Mouse (Mus musculus) kidney, postnatal 0 days (tissue): ENCODE results near the gene Sowaha. TPM values are rescaled to one million over a fixed set of nuclear protein-coding genes. Genes with fewer than 3 reads are reported as not detected.

ENCODE experiments used
- ATAC-seq: fragments of 200-750 bp; cut with Nextera tagmentation; replicated peaks from 2 replicates; pipeline ENCODE4 v1.8.0; 2017; ENCODE audit warnings: low read depth, moderate number of reproducible peaks, moderate TSS enrichment, moderate library complexity; ENCODE audit not compliant: low FRiP score
- DNase-seq: peaks from one replicate; pipeline ENCODE4 v3.0.0-alpha.2; 2016; ENCODE audit warnings: low spot score
- H3K27ac ChIP-seq: fragments of 300-500 bp; sonication (generic); 2 replicates; pipeline ENCODE4 v1.5.1; 2014; ENCODE audit warnings: mild to moderate bottlenecking
- H3K27me3 ChIP-seq: fragments of 300-500 bp; sonication (generic); 2 replicates; pipeline ENCODE4 v1.6.1; 2014; ENCODE audit warnings: low read length, mixed read lengths; ENCODE audit not compliant: insufficient read depth
- H3K36me3 ChIP-seq: fragments of 300-500 bp; sonication (generic); 2 replicates; pipeline ENCODE4 v1.6.1; 2014; ENCODE audit warnings: low read length, mixed read lengths; ENCODE audit not compliant: insufficient read depth
- H3K4me1 ChIP-seq: fragments of 300-500 bp; sonication (generic); replicated peaks from 2 replicates; pipeline ENCODE4 v1.6.1; 2014; ENCODE audit warnings: antibody characterized with exemption, low read length, mixed read lengths; ENCODE audit not compliant: insufficient read depth
- H3K4me2 ChIP-seq: fragments of 300-500 bp; sonication (generic); 2 replicates; pipeline ENCODE4 v1.6.1; 2014; ENCODE audit warnings: mild to moderate bottlenecking, low read length, moderate library complexity, mixed read lengths
- H3K4me3 ChIP-seq: fragments of 300-500 bp; sonication (generic); replicated peaks from 2 replicates; pipeline ENCODE4 v1.5.1; 2014; ENCODE audit warnings: low read depth, low read length
- H3K9ac ChIP-seq: fragments of 300-500 bp; sonication (generic); 2 replicates; pipeline ENCODE4 v1.6.1; 2014; ENCODE audit warnings: low read depth, low read length
- H3K9me3 ChIP-seq: fragments of 300-500 bp; sonication (generic); replicated peaks from 2 replicates; pipeline ENCODE4 v1.6.1; 2016; ENCODE audit warnings: low read length, inconsistent platforms, mixed read lengths
- CTCF ChIP-seq: IDR thresholded peaks from 2 replicates; pipeline ENCODE4 v1.5.1; 2016; ENCODE audit warnings: antibody characterized with exemption, low read depth, mild to moderate bottlenecking, moderate library complexity
- WGBS: fragments of 180-500 bp; shearing (Covaris S2); extraction: QIAGEN DNeasy Blood & Tissue Kit; methylation state at CpG from one replicate; pipeline ENCODE4 v1.1.7; 2014; 5-methylcytosine and 5-hydroxymethylcytosine counted together
- polyA plus RNA-seq: library from polyadenylated mRNA; unstranded; fragments of >200 nt; fragmentation: Nextera tagmentation; extraction: Ambion mirVana; gene quantifications from 2 replicates; pipeline ENCODE4 v1.2.1, GENCODE M21; 2015

The Sowaha gene
- polyA plus RNA-seq, 1 experiment from 2014 or later, result 0.39 TPM

DNA sequence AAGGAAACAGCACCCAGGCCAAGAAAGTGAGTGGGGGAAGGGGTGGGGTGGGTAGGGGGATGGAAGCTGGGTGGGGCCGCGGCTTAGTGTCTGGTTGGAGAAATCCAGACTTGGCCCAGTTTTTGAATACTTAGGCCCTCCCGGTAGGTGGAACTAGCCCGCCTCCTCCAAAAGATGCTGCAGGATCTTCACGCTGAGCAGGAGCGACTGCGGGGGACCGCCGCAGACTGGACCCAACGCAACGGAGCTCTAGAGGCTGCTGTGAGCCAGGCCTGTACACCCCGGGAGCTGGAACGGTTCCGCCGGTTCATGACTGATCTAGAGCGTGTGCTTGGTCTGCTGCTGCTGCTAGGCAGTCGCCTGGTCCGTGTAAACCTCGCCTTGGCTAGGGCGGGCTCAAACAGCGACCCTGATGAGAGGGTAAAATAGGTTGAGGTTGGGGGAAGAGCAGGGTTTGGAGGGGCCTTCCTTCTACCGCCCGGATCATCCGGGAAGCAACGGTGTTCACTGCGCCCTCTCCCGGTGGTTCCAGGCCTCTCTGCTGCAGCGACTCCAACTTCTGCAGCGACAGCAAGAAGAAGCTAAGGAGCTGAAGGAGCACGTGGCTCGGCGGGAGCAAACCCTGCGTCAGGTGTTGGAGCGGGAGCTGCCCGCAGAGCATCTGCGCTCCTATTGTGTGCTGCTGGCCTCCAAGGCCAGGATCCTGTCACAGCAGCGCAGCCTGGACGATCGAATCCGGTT lies 13.7 kb downstream of the Sowaha start:
- Histone ChIP-seq H3K36me3 (no peaks in the 10 kb centered on the region), H3K27ac (no peak overlapping the region), H3K4me2 (peak overlapping the region; percentile 54), H3K4me1 (peaks cover 10% of the 10 kb centered on the region), H3K4me3 (peak overlapping the region; percentile 28), H3K9ac (peak overlapping the region; percentile 48), H3K9me3 (no peaks in the 10 kb centered on the region), H3K27me3 (peaks cover 30% of the 10 kb centered on the region)
- TF ChIP-seq CTCF, result peak; percentile 80
- ATAC-seq (peak; percentile 41; the same call in 1 of the 2 replicates), DNase-seq (peak; percentile 87)
- 7% methylated on average over 40 of the region's 40 CpGs for WGBS

DNA sequence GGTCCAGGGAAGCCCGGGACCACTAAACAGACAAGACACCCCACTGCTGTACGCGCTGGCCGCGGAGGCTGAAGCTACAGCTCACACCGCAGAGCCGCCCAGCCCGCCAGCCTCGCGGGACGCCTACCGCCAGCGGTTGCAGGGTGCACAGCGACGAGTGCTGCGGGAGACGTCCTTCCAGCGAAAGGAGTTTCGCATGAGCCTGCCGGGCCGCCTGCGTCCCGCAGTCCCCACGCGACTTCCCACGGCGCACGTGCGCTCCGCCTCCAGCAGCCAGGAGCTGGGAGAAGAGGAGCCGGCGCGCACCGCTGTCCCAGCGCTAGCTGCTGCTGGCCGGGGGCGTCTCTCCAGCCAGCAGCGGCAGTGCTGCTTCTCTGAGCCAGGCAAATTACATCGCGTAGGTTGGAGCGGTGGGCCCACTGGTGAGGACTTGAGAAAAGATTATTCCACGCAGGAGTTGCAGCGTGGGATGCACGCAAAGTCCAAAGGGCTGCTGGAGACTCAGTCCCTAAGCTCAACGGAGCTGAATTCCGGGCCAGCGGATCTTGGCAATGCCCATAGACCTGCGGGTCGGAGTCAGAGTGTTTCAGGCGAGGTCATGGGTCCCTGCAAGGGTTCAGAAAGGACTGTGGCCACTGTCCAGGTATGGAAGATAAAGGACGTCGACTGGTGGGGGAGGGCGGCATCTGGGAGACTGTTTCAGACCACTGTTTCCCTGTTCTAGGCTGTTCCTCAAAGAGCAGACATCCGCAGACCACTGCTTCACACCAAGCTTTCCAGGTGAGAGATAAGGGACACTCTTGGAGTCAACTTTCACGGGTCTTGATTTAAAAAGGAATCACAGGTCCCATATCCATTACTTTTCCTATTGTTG lies 16.3 kb downstream of the Sowaha start:
- 7% methylated on average over 55 of the region's 55 CpGs for WGBS
- ATAC-seq (no peak), DNase-seq (no peak)
- no peak overlapping the region for H3K27ac ChIP-seq
- peaks cover 10% of the 10 kb centered on the region for H3K4me1 ChIP-seq
- H3K9ac ChIP-seq, result 0 out of 2 replicates have a peak overlapping the region, but pooled peaks have one; percentile 37
- H3K4me2 ChIP-seq, result peak overlapping the region; percentile 74
- no peak for TF ChIP-seq CTCF
- H3K9me3 ChIP-seq, result no peaks in the 10 kb centered on the region
- peak overlapping the region; percentile 39 for H3K4me3 ChIP-seq
- peaks cover 24% of the 10 kb centered on the region for H3K27me3 ChIP-seq
- H3K36me3 ChIP-seq, result no peaks in the 10 kb centered on the region

- Histone ChIP-seq H3K9ac (no peak overlapping the region), H3K27ac (no peak overlapping the region), H3K36me3 (no peaks in the 10 kb centered on the region), H3K4me2 (no peak overlapping the region), H3K27me3 (peaks cover 24% of the 10 kb centered on the region), H3K4me3 (no peak overlapping the region), H3K4me1 (peaks cover 10% of the 10 kb centered on the region), H3K9me3 (no peaks in the 10 kb centered on the region)
- ATAC-seq (no peak), DNase-seq (no peak)
- WGBS, result 31% methylated on average over 5 of the region's 5 CpGs
- TF ChIP-seq CTCF, result no peak
Observed at GRCm38 (mm10) chr11:53461727-53462126, 18.3 kb downstream of the Sowaha start.

GRCm38 (mm10) chr11:53460192-53460591 lies 19.9 kb downstream of the Sowaha start:
- H3K9ac ChIP-seq, result no peak overlapping the region
- H3K4me1 ChIP-seq, result peaks cover 10% of the 10 kb centered on the region
- no peaks in the 10 kb centered on the region for H3K36me3 ChIP-seq
- peaks cover 22% of the 10 kb centered on the region for H3K27me3 ChIP-seq
- H3K4me2 ChIP-seq, result no peak overlapping the region
- TF ChIP-seq CTCF, result no peak
- H3K27ac ChIP-seq, result no peak overlapping the region
- no peak for ATAC-seq
- no peak for DNase-seq
- H3K4me3 ChIP-seq, result no peak overlapping the region
- WGBS, result 93% methylated on average over 3 of the region's 3 CpGs
- H3K9me3 ChIP-seq, result no peaks in the 10 kb centered on the region

DNA sequence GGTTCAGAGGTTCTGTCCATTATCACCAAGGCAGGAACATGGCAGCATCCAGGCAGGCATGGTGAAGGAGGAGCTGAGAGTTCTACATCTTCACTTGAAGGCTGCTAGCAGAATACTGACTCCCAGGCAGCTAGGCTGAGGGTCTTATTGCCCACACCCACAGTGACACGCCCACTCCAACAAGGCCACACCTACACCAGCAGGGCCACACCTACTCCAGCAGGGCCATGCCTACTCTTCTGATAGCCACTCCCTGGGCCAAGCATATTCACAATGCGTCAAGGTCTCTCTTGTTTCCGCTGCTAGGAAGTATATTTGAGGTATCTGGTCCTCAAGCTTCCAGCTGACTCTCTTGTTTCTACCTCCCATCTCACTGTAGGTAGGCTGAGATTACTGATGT lies 21.1 kb downstream of the Sowaha start:
- DNase-seq (no peak), ATAC-seq (no peak)
- Histone ChIP-seq H3K4me1 (peaks cover 9% of the 10 kb centered on the region), H3K27me3 (peaks cover 12% of the 10 kb centered on the region), H3K36me3 (no peaks in the 10 kb centered on the region), H3K9me3 (no peaks in the 10 kb centered on the region), H3K4me3 (no peak overlapping the region), H3K4me2 (no peak overlapping the region), H3K27ac (no peak overlapping the region), H3K9ac (no peak overlapping the region)
- 68% methylated on average over 3 of the region's 3 CpGs for WGBS
- TF ChIP-seq CTCF, result no peak

GRCm38 (mm10) chr11:53457372-53457954 lies 22.6 kb downstream of the Sowaha start:
- no peak for DNase-seq
- TF ChIP-seq CTCF, result peak; percentile 46; the same call in 1 of the 2 replicates
- Histone ChIP-seq H3K9me3 (no peaks in the 10 kb centered on the region), H3K4me3 (peak overlapping the region; percentile 49), H3K27me3 (no peaks in the 10 kb centered on the region), H3K36me3 (no peaks in the 10 kb centered on the region), H3K27ac (no peak overlapping the region), H3K4me1 (no peaks in the 10 kb centered on the region; the same call in 1 of the 2 replicates), H3K4me2 (peak overlapping the region; percentile 91), H3K9ac (peak overlapping the region; percentile 62)
- peak; percentile 50; the same call in 1 of the 2 replicates for ATAC-seq
- 10% methylated on average over 29 of the region's 29 CpGs for WGBS
